Mouse (Mus musculus) lung, adult 18-20 months (tissue): ENCODE measurements at regions not wholly inside any gene's neighbourhood (a gene's known extent, or its start where the extent isn't known, plus 50 kb on each side); places are given as distances from the start of the nearest gene placed in this dataset.

ENCODE experiments used
- DNase-seq, 2 experiments: peaks; one replicate each; pipeline ENCODE4 v3.0.0; 2022; ENCODE audit warnings: mixed read lengths in 2 of 2

DNA sequence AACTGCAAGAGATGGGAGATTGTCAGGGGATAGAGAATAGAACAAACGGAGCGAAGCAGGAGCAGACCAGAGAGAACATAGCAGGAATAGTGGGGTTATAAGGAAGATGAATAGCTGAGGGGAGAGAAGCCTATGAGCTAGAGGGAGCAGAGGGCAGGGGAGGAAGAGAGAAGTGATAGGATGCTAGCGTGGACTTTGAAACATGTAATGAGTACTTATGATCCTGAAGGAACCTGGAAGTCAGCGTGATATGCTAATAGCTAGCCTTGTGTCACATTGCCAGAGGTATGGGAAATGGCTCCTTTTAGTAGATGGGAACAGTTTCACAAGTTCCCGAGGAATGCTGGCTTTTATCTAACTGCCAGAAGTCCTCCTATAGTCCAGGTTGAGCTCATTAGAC is 51.8 kb downstream of the Calml3 start:
- no peak for DNase-seq

DNA sequence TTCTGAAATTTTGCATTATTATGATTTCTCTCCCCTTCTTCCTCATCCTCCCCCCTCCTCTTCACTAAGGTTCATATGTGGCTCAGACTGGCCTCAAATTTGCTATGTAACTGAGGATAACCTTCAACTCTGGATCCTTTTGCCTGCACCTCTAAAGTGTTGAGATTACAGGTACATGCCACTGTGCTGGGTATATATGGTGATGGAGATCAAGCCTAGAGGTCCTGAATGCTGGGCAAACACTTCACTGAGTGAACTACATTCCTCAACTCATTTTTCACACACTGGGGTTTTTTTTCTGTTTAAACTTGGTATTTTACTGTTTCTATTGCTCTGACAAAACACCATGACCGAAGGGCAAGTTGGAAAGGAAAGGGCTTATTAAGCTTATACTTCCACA is 52.9 kb downstream of the Calml3 start:
- DNase-seq = no peak

DNA sequence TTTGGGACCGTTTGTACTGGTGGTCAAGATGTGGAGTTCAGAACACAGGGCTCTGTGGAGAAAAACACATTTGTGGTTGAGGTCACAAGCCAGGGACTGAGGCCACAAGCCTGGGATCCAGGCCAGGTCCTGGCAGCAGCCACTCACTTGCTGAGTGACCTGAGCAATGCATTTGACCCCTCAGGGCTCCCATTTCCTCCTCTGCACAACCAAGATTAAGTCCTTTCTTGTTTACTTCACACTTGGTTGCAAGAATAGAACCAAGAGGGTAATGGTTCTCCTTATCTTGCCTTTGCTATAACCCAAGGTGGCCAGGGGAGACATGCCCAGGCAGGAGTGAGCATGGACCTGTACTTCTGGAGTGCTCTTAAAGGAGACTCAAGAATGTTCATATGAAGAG is 53.4 kb downstream of the Calml3 start:
- DNase-seq = peak; percentile 83 to 89

DNA sequence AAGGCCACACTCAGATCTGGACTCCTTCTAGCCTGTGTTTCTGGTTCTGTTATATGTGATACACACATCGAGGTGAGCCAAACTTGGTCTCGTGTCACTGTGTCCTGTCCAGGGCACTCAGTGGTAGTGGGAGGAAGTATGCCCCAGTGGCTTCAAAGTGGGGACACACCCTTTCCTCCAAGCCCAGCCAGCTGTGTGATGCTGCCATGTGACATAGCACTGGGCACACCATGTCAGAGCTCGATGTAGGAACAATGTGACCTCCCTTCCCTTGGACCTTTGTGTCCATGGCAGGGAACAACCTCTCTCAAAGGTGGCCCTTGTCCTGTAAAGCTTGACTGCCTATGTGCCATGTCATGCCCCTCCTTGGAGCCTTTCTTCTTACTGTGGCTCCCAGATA is 54.5 kb downstream of the Calml3 start:
- DNase-seq = peak; percentile 61 to 66

DNA sequence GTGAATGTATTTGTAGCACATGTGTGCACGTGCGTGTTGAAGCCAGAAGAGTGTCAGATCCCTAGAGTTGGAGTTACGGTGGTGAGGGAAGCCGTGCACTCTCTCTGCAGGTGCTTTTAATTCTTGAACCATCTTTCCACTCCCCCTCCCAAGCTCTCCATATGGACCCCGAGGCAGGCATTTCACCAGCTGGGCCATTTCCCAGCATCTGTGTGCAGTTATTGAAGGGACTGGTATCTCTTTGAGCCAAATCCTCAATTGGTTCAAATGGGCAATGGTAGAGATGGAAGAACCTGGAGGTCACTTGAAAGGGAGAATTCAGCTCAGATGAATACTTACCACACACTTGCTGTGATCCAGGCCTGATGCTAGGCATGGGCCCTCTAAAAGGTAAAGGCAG is 55.3 kb downstream of the Calml3 start:
- no peak for DNase-seq

DNA sequence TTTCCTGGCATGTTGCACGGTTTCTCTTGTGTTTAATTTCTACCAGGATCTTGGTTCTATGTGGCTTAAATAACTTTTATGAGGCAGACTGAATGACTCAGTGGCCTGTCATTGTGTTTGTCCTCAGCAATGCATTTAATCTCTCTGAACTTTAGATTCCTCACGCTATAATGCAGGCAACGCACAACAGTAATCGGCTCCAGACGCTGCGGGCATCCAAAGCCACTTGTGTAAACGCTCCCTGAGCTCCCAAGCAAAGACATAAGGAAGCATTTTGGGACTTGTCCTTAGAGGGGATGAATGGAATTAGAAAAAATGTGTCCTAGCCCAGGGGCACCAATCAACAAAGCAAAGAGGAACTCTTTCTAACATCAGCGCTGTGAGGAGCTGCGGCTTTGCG is 57.6 kb downstream of the Calml3 start:
- DNase-seq = no peak

DNA sequence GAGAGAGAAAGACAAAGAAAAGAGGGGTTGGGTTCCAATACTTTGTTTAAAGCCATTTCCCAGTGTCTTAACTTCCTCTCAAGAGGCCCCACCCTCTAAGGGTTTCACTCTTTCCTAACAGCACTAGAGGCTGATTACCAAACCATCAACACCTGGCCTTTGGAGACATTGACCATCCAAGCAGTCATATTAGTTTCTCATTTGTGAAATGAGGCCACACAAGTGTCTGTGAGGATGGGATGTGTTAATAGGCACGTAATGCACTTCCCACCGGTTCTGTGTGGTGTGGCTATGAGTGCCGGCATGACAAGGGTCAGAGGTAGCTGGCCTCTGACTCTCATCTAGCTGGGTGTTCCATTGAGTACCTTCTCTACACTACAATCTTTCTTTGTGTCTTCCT is 59.2 kb downstream of the Calml3 start:
- no peak for DNase-seq

DNA sequence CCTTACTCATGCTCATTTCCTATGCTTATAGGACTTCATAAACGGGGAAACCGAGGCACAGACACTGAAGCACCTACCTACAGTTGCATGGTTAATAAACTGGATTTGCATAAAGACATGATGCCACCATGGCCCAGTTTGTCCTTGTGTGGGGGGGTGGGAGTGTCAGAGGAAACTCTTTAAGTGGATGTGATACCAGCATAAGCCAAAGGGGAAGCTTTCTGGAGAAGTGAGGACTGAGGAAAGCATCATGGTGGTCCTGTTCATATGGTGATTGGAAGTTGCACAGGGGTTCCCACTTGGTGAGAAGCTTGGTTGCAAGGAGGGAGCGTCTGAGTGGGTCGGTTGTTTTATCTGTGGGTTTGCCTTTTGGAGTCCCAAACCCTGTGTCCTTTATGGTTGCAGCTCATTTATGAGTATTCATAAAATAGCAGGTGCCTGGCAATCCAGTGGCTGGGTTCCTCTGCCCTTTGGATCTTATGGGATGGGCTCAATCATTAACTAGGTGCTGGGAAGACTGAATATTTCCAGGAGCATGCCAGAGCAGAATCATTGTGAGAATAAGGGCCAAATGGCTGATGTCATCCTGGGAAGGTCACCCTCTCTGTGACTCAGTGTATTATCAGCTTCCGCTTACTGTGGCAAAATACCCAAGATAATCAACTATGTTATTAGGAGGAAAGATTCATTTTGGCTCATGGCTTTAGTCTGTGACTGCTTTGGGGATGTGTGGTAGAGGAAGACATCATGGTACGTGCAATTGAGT is 60.2 kb downstream of the Calml3 start:
- DNase-seq = no peak

DNA sequence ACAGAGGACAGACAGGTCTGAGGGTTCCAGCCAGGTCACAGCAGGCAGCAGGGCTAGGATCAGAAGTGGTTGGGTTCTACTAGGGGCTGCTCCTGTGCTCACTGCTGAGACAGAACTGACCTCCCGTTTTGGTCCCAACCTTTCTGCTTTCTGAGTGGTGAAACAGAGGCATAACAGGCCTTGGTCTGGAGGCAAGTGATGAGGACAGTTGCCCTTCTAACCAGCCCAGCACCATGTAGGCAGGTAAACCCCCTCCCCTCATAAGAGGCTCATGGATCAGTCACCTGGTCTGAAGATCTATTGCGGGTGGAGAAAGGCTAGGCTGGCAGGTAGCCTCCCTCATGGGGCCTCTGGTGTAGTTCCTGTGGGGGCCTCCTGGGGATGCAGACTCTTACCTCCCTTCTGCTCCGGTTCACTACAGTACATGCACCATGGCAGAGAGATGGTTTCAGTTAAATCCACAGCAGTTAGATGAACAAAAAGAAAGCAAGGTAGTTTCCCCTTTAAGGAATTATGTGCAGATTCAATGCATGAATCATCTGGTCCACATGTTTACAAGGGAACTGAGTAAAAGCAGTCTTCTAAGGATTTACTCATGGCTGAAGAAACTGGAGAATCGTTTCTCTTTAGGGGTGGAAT is 61.2 kb downstream of the Calml3 start:
- no peak for DNase-seq

DNA sequence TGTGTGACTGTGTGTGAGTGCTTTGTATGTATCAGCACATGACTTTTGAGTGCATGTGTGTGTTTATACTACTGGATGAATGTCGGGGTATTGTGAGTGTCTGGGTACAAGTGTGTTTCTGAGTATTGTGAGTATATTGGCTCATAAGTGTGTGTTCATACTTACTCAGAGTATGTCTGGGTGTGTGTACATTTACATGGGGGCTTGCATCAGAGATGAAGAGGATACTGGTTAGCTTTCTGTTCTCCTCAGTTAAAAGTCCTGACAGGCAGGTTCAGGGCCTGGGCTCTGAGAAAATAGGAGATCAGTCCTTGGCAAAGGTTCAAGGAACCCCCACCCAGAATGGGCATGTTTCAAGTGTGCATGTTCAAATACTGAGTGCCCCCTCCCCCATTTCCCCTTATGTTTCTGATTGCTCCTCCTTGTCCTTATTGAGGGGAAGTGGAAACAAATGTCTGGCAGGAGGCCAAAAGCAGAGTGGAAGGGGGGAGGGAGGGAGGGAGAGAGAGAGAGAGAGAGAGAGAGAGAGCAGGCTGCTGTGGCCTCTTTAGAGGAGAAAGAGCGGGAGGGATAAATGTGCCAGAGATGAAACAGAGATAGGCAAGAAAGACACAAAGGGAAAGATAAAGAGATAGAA is 61.9 kb downstream of the Calml3 start:
- peak in 1 of 2 experiments; percentile 59 for DNase-seq

DNA sequence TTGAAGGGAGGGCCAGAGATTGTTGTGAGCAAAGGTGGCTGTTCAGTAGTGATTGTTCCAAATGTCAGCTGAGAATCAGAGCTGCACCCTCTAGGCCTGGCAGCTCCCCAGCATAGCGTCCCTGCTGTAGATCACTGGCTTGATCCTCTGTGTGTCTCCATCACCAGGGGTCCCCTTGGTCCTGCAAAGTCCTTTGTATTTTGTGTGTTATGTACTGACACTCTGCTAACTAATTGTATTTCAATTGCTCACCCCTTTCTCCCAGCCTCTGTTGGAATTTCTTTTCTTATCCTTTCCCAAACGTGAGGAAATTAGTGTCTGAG is 73.5 kb downstream of the Calml3 start:
- DNase-seq = no peak

DNA sequence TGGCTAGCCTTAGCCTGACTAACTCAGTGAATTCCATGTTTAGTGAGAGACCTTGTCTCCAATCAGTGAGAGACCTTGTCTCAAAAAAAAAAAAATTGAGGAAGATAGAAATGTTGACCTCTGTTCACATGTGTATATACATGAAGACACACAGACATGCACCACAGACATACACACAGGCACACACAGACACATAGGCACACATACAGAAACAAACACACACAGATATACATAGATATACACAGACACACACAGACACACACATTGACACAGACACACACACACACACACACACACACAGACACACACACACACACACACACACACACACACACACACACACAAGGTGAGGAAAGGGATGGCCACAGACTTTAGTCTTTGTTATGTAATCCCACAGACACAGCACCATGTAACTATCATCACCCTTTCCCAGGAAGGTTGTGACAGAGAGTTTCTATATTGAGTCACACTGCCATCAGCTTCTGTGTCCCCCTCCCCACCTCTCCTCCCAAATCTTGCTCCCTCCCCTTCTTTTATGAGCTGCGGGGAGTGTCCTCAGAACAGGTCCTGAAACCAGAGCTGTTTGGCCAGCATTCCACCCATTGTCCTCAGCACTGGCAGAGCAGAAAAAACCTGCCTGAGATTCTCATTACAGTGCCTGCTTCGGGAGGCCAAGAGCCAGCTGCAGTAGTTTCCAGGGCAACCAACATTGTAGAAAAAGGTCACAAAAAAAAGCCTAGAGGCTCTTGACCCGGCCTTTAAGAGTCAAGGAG is 74.0 kb downstream of the Calml3 start:
- DNase-seq = peak; percentile 74 to 85

DNA sequence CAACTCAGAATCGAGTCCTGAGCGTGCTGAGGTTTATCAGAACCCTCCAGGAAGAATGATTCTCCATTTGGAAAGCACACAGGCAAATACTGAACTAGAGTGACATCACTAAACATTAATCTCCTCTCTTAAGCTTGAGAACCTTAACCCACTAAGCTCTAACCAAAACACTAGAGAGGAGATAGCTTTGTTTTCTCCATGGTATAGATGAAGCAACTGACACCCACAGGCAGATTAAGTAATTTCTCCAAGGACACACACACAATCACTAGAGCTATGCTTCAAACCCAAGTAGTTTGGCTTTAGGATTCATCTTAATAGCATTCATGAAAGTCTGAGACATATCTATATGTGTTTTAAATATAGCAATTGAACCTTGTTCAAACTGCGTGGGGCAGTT is 75.2 kb downstream of the Calml3 start:
- DNase-seq = no peak

DNA sequence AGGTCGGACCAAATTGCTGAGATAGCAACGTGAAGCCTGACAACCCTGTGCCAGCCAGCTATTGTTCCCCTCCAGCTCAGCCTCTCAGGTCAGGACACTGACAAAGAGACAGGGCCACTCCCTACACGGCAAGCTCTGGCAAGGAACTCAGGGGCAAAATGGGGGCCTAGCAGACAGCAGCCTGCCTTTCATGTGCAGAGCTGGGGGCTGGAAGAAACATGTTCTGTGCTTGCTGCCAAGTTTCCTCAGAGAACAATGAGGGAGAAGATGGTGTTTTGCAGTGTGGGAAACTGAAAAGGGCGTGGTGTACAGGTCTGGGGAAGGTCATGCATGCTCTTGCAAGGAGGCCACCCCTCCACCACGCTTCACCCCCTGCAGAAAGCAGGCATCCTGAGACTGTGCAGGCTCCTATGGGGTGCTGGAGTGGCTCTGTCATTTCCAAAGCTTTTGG is 77.8 kb downstream of the Calml3 start:
- peak in 1 of 2 experiments; percentile 50 for DNase-seq

DNA sequence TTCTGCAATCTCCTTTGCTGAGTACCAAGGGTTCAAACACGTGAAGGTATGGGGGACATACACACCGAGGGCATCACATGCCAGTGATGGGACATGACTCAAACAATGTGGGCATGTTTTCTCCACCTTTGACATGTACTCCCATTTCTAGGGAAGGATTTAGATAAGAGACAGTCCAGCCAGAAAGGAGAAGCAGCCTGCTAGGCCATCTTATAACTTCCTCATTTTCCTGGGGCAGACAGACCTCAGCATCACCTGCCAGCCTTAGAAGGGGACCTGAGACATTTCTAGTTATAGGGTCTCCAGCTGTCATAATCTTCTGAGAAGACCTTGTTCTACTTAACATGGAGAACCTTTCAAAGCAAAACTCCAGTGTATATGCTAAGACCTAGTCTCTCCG is 78.3 kb downstream of the Calml3 start:
- no peak for DNase-seq

DNA sequence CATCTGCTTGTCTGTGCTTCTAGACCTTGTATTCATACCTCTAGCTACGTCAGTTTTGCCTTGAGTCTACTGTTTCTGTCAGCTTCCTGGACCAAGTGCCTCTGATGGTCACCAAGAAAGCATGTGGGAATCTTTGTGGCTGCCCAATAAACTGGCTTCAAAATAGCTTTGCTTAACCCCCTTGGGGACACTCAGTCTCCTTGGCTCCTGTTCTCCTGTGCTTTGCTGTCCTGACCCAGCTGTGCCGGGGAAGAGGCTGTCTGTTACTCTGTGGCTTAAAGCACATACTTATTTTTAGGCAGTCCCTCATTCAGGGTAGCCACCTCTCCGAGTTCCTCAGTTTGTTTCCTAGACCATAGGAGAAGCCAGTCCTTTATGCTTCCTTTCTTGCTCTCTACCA is 79.8 kb downstream of the Calml3 start:
- DNase-seq = peak in 1 of 2 experiments; percentile 18

DNA sequence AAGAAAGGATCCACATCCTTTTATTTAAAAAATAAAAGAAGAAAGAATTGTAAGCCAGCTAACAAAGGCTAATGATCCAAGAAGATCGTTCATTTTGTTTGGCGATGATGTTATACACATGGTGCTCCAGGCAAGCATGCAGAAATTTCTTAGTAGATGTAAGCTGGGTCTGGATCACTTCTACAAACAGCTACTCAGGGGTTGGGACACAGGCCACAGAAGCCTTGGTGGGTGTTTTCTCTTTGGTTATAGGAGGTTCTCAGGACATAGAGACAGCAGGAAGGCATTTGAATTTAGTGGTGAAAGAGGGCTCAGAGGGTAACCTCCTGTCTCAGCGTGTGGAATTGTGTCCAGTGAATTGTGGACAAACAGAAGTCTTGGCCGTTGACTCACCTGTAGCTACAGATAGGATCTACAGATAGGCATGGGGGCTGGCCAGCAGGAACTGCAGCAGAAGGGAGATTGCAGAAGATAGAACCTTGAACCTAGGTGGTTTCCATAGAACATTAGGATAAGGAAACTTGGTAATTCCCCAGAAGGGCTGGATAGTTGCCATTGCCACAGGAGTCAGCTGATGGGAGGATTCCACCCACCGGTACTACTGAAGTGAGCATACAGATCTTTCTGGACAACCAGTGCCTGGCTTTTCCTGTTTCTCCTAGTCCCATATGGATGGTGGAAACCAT is 80.5 kb downstream of the Calml3 start:
- DNase-seq = peak in 1 of 2 experiments; percentile 32

DNA sequence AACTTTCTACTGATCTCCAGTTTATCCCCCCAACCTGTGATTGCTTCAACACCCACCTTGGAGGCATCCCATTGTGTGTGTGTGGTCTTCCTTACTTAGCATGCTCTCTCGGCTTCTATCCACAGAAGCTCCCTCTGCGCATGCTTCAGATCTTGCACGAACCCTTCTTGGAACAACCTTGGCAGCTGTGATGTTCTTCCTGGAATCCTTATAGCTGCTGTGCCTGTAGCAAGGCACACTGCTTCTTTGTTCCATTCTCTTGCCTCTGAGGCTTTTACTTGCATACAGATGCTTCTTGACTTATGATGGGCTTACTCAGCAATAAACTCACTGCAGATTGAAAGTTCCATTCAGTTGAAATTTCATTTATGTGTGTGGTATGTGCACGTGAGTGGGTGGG is 81.2 kb downstream of the Asb13 start:
- DNase-seq = no peak

DNA sequence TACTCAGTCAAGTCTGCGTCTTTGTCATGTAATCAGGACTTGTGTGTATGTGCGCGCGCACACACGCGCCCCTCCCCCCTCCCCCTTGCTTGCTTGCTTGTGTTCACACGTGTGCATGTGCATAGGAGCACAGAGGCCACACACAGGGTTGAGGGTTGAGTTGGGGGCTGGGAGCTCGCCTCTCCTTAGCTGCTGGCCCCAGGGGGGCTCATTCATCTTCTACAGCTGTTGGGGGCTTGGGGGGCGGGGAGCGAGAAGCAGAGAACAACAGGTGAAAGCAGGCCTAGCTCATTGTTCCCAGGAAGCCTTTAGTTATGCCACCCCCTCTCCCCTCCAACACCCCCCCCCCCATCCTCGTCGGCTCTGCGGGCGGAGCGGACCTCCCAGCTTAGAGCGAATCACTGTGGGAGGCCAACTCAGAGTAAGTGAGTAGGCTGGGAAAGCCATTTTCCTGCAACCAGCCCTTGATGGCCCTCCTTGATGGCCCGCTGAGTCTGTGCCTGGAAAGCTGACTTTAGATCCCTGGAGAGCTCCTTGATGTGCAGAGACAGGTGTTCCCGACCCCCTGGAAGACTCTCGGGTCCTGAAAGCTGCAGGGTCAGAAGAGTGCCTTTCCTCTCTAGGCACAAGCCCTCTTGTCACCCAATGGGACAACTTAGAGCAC is 78.8 kb downstream of the Asb13 start:
- no peak for DNase-seq

DNA sequence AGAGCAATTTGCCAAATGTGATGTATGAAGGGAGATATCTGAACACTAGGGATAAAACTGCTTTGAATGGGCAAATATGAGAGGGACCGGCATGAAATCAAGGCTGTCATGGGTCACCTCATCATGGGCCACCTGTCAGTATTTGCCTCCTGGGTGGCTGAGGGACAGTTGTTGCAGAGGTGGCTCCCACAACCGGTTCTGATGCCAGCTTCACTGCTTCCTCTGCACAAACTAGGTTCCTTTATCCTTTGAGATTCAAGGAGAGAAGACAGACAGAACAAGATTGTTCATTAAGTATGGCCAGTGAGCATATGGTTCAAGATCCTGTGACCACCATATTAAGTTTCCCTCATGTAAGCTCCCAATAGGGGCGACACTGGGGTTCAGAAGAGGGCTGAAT is 78.3 kb downstream of the Asb13 start:
- no peak for DNase-seq

DNA sequence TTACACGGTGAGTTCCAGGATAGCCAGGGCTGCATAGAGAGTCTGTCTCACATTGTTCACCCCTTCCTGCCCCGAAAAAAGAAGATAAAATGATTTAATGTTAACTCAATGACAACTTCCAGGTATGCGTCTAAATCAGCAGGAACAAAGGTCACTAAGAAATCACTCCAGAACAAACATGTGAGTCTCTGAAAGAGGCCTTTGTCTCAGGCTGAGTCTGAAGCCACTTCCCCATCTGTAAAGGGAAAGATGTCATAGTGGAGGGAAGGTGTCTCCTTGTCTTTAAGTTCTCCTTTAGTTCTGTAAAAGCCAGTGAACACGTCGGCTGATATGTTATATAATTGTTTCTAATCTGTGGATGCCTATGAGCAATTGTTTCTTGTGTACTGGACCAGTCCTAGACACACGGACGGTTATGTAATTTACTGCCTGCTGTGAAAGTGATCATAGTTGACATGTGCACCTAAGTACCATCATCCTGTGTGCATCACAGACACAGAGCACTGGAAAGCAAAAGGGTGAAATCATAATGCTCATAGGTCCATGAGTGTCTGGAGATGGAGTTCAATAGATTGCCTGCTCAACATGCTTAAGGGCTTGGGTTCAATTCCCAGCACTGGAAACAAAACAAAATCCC is 76.3 kb downstream of the Asb13 start:
- DNase-seq = no peak
